Mouse (Mus musculus) bone marrow, adult 2 months (tissue): ENCODE measurements at regions not wholly inside any gene's neighbourhood (a gene's known extent, or its start where the extent isn't known, plus 50 kb on each side); places are given as distances from the start of the nearest gene placed in this dataset.

Experiments used
- H3K27ac ChIP-seq: fragments of 200-500 bp; 2 replicates; pipeline ENCODE4 v1.5.1; 2012; ENCODE audit warnings: low read depth, mild to moderate bottlenecking, control low read depth, inconsistent platforms, low read length; ENCODE audit not compliant: control insufficient read depth, poor library complexity, insufficient read depth
- H3K4me1 ChIP-seq: fragments of 200-500 bp; 2 replicates; pipeline ENCODE4 v1.6.1; 2011; ENCODE audit warnings: low read length; ENCODE audit not compliant: control insufficient read depth, insufficient read depth
- H3K4me3 ChIP-seq: fragments of 200-500 bp; replicated peaks from 2 replicates; pipeline ENCODE3; 2011; ENCODE audit warnings: mild to moderate bottlenecking, low read depth, low read length, control low read depth; ENCODE audit not compliant: control insufficient read depth
- CTCF ChIP-seq: fragments of 200-500 bp; IDR thresholded peaks from 2 replicates; pipeline ENCODE4 v1.5.1; 2011; ENCODE audit warnings: low read length, control low read depth; ENCODE audit not compliant: control insufficient read depth, insufficient read depth
- POLR2A ChIP-seq: fragments of 200-500 bp; IDR thresholded peaks from 2 replicates; pipeline ENCODE4 v1.6.1; 2011; ENCODE audit warnings: low read depth, mild to moderate bottlenecking, control low read depth, low read length, borderline replicate concordance; ENCODE audit not compliant: control insufficient read depth
- WGBS: fragments of 180-500 bp; shearing (Covaris S2); methylation state at CpG from one replicate; pipeline ENCODE4 v1.1.7; 2018; 5-methylcytosine and 5-hydroxymethylcytosine counted together

DNA sequence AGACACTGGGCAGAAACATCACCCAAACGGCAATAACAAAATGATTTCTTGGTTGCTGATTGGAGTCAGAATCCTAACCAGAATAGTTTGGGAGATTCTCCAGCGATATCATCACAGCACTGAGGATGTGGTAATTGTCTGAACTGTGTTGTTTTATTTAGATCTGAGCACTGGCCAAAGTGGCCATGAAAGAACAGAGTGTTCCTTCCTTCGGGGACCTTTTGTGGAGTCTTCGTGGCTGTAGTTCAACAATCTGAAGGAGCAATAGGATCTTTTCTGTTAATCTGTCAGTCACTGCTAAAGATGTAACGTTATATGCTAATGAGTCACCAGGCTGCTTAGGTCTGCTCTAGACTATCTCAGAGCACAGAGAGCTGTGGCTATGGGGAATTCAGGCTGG lies 328.8 kb downstream of the Gxylt1 start:
- no peak for TF ChIP-seq POLR2A
- TF ChIP-seq CTCF, result no peak
- 78% methylated on average over 5 of the region's 5 CpGs for WGBS
- Histone ChIP-seq H3K4me3 (no peak overlapping the region), H3K27ac (no peak overlapping the region), H3K4me1 (no peaks in the 10 kb centered on the region)

DNA sequence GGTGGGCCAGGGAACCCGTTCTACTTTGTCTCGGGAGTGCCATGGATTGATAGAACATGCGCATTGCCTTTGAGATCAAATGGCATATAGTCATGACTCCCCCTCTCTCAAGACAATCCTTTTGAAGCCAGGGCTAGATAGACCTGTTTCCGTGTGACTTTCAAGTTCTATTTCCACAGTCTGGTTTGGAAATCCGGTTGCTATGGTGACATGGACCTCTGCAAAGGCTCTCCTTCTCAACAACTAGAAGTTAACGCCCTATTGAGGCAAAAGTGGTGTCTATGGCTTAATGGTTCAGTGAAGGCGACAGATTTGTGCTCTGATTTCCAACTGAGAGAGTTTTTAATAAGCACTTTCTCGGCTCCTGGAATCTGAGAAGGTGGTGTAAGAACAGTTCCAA lies 371.2 kb downstream of the Gxylt1 start:
- 78% methylated on average over 8 of the region's 8 CpGs for WGBS
- H3K4me1 ChIP-seq, result no peaks in the 10 kb centered on the region; the same call in 1 of the 2 replicates
- TF ChIP-seq CTCF (no peak), POLR2A (no peak)
- no peak overlapping the region for H3K27ac ChIP-seq
- no peak overlapping the region for H3K4me3 ChIP-seq

DNA sequence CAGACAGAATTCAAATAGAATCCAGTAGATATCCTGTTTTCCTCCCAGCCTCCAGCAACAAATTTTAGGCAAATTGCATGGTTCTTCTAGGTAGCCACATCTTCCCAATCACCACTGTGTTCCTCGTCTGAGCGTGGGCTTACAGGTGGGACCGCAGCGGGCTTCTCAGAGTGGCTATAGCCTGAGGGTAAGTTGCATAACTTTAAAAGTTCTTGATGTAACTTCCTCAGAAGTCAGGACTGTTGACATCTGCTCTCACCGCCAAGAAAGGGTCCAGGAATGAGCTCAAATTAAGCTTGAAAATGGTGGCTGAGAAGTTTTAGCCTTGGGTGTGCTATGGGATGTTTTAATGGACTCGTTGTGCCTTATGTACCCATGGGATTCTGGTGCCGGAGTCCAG lies 377.7 kb downstream of the Gxylt1 start:
- WGBS, result 50% methylated on average over 7 of the region's 7 CpGs
- TF ChIP-seq CTCF (no peak), POLR2A (no peak)

DNA sequence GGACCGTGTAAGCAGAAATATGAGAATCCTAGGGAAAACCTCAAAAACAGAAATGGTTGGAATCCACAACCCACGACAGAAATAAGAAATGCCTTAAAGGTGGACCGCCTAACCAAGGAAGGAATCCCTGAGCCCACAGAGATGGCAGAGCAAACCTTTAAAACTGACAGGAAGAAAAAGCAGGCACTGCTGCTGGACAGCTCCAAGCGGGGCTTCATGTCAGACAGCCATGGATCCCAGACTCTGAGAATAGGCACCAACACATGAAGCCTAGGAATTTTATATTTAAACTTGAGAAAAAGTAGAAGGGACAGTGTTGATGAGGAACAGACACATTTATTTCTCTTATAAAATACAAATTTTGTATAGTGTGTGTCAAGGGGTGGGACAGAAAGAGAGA lies 379.1 kb downstream of the Gxylt1 start:
- H3K27ac ChIP-seq, result no peak overlapping the region
- 62% methylated on average over 4 of the region's 4 CpGs for WGBS
- no peak overlapping the region for H3K4me3 ChIP-seq
- no peaks in the 10 kb centered on the region; the same call in 1 of the 2 replicates for H3K4me1 ChIP-seq
- TF ChIP-seq CTCF (no peak), POLR2A (no peak)

More for the DNA sequence above, 377.7 kb downstream of the Gxylt1 start:
- Histone ChIP-seq H3K27ac (no peak overlapping the region), H3K4me1 (no peaks in the 10 kb centered on the region; the same call in 1 of the 2 replicates), H3K4me3 (no peak overlapping the region)

DNA sequence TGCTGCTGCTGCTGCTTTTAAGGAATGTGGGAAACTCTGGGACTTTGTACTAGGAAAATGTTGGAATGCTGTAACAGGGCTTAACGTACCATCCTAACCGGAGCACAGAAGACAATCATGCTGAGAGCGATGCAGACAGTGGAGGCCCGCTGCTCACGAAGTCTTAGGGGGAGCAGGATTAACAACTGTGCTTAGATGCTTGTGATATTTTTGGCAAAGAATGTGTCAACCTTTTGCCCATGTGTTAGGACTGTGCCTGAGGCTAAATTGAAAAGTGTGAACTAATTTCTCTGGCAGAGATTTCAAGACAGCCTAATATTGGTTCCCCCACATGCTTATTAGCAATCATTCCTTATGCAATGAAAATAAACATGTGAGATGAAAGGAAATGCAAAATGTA lies 398.5 kb downstream of the Gxylt1 start:
- WGBS, result 86% methylated on average over 5 of the region's 5 CpGs
- H3K4me1 ChIP-seq, result no peaks in the 10 kb centered on the region
- H3K27ac ChIP-seq, result no peak overlapping the region
- no peak for TF ChIP-seq POLR2A
- no peak for TF ChIP-seq CTCF
- no peak overlapping the region for H3K4me3 ChIP-seq

DNA sequence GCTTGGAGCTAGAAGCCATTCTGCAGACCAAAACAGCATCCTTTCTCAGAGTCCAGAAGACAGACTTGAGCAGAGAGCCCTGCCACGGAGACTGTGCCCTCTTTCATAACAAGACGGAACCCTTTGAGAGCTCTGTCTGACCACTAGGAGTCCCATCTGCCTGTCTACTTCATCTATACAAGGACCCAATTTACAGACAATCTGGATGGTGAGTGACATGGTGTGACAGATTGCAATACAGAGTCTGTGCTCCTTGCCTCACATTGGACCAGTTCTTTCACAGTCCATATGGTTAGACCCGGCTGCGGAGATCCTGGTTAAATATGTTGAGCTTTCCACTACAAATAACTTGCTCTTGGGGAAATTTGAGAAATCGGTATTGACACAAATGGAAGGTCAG lies 410.9 kb downstream of the Gxylt1 start:
- TF ChIP-seq POLR2A, result no peak
- no peak for TF ChIP-seq CTCF
- H3K4me3 ChIP-seq, result no peak overlapping the region
- no peak overlapping the region for H3K27ac ChIP-seq
- H3K4me1 ChIP-seq, result no peaks in the 10 kb centered on the region
- 72% methylated on average over 5 of the region's 5 CpGs for WGBS

DNA sequence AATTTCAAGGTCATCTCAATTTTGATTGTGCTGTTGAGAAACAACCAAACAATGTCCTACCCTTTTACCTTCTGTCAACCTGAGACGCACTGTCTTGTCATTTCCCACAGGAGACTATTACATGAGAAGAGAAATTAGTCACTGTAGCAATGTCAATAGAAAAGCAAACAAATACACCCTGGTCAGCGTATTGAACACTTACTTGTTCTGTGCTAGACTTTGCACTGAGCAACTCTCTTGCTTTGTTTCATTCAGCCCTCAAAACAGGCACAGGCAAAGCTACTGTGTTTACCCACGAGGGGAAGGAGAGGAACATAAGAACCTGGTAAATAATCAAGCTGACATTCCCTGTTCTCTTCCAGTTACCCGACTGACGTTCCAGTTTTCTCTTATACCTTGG lies 424.1 kb downstream of the Gxylt1 start:
- 67% methylated on average over 5 of the region's 5 CpGs for WGBS
- no peak overlapping the region for H3K4me3 ChIP-seq
- H3K4me1 ChIP-seq, result no peaks in the 10 kb centered on the region
- no peak for TF ChIP-seq POLR2A
- TF ChIP-seq CTCF, result no peak
- H3K27ac ChIP-seq, result no peak overlapping the region

DNA sequence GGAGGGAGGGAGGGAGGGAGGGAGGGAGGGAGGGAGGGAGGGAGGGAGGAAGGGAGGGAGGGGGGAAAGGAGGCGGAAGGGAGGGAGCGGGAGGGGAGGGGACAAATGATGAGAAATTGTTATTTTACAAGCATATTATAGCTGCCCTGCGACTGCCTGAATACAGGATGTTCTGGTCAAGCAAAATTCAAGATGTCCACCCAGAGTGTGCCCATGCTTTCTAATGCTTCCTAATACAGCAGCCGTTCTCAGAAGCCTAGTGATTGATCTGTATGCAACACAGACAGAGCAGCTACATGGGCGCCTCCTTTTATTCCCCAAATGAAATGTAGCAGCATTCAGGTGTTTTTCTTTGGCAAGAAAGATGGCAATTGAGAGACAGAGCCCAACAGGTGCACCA lies 434.9 kb downstream of the Gxylt1 start:
- 79% methylated on average over 5 of the region's 5 CpGs for WGBS
- H3K4me1 ChIP-seq, result no peaks in the 10 kb centered on the region
- H3K27ac ChIP-seq, result no peak overlapping the region
- TF ChIP-seq POLR2A (no peak), CTCF (no peak)
- H3K4me3 ChIP-seq, result no peak overlapping the region

DNA sequence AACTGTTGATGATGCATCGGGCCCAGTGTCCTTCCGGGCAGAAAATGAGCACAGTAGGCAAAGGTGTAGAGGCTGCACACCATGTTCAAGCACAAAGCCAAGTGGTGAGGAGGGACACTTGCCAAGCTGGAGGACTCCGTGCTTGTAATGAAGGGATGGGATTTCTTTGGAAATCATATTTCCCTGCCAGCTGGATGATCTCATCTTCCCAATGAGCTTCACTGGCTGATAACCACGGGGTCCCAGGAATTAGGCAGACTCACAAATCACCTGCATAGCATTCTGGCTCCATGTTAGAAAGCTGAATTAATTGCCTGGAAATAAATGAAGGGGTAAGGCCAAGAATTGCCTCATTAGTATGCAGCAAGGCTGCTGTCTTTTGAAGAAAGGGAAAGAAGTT lies 435.4 kb downstream of the Gxylt1 start:
- Histone ChIP-seq H3K27ac (no peak overlapping the region), H3K4me1 (no peaks in the 10 kb centered on the region), H3K4me3 (no peak overlapping the region)
- WGBS, result 70% methylated on average over 4 of the region's 4 CpGs
- no peak for TF ChIP-seq CTCF
- no peak for TF ChIP-seq POLR2A
